In the genomic region with DNA sequence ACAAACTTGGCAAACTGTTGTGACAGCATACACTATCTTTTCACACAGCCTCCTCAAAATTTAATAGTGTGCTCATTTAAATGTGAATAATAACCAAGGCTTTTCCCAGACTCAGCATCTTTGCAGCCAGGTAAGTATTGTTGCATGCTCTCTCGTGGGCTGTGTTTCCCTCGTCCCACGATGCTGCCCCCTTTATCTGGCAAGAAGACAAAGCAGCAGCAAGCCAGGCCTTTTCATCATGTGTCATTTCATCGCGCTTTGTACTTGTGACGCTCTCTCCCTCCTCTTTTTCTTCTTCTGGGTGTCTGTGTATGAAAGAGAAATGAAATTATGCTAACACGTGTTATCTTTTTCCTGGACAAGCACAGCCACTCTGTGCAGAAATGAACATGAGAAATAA, we compare ENCODE assay signal across 26 mouse cellular contexts.
A peak's percentile ranks its signal among the peaks of the same experiment; 100 is the strongest.
DNase-seq lines count a peak whose midpoint lies in the region; ATAC-seq and TF ChIP-seq lines count a peak whose summit lies in the region.
"Had no signal": no experiment of that assay in that cellular context is flagged by ENCODE, and none has a peak within 500 bp of the region (broad histone marks: within the 10 kb centered on the region; RNA-seq: fewer than 3 reads in every experiment).

No protein-coding gene starts in this region.

- no peak overlapping the region for H3K4me3 ChIP-seq in forebrain, embryonic 16.5 days (replicated peaks; ENCODE audit: low read length)
- H3K4me3 ChIP-seq in forebrain, embryonic 12.5 days (replicated peaks), result no peak overlapping the region
- no peak overlapping the region for H3K4me3 ChIP-seq in hindbrain, embryonic 15.5 days
- no peak overlapping the region for H3K4me3 ChIP-seq in hindbrain, embryonic 10.5 days
- no peak overlapping the region for H3K4me3 ChIP-seq in midbrain, embryonic 15.5 days
- H3K4me3 ChIP-seq: embryonic facial prominence, embryonic 15.5 days; heart, adult 2 months; intestine, embryonic 15.5 days; limb, embryonic 10.5 days; liver, embryonic 15.5 days; lung, embryonic 15.5 days; megakaryocyte, embryonic 14.5 days; neural tube, embryonic 12.5 days had no signal

- TF ChIP-seq POLR2A in brain, embryonic 14.5 days (IDR thresholded peaks at IDR 0.05; ENCODE audit: borderline replicate concordance, extremely low read depth, insufficient read depth, insufficient read length, poor library complexity, severe bottlenecking), result no peak

- no peak for DNase-seq in hindbrain, embryonic 10.5 days (ENCODE audit: low spot score)
- DNase-seq in brain, embryonic 14.5 days (ENCODE audit: low read depth), result peak; percentile 71
- no peak for DNase-seq in kidney, postnatal 36 days
- DNase-seq: adrenal gland, postnatal 25 days; cerebellum, adult 11 months; cerebellum, adult 9-11 months; gastrocnemius, postnatal 25 days; heart, adult 2 months; heart, postnatal 36 days; kidney, postnatal 25 days; liver; lung, postnatal 36 days; retina, postnatal 1 day; thymus, postnatal 14 days had no signal

- H3K36me3 ChIP-seq in forebrain, embryonic 16.5 days (ENCODE audit: control insufficient read depth, insufficient read depth), result no peaks in the 10 kb centered on the region
- no peaks in the 10 kb centered on the region for H3K36me3 ChIP-seq in forebrain, embryonic 12.5 days (replicated peaks)
- no peaks in the 10 kb centered on the region for H3K36me3 ChIP-seq in hindbrain, embryonic 15.5 days
- no peaks in the 10 kb centered on the region for H3K36me3 ChIP-seq in hindbrain, embryonic 10.5 days
- H3K36me3 ChIP-seq in midbrain, embryonic 15.5 days (replicated peaks), result no peaks in the 10 kb centered on the region
- H3K36me3 ChIP-seq: embryonic facial prominence, embryonic 15.5 days; intestine, embryonic 15.5 days; limb, embryonic 10.5 days; liver, embryonic 15.5 days; lung, embryonic 15.5 days; neural tube, embryonic 12.5 days had no signal

- peak; percentile 22; the same call in 1 of the 2 replicates for ATAC-seq in forebrain, embryonic 16.5 days
- ATAC-seq in forebrain, embryonic 12.5 days (ENCODE audit: low FRiP score), result no peak
- peak; percentile 52; the same call in 1 of the 2 replicates for ATAC-seq in hindbrain, embryonic 15.5 days (ENCODE audit: low FRiP score, low read depth)
- peak; percentile 44; the same call in 1 of the 2 replicates for ATAC-seq in midbrain, embryonic 15.5 days (replicated peaks)
- ATAC-seq: CD4-positive, CD25-positive, alpha-beta regulatory T cell, adult 4 months; intestine, embryonic 15.5 days had no signal

- peaks cover 51% of the 10 kb centered on the region for H3K4me1 ChIP-seq in forebrain, embryonic 16.5 days (replicated peaks; ENCODE audit: control insufficient read depth, insufficient read depth, low read length)
- H3K4me1 ChIP-seq in forebrain, embryonic 12.5 days, result peaks cover 39% of the 10 kb centered on the region
- 0 out of 2 replicates have a peak, but pooled peaks cover 5% of the 10 kb centered on the region for H3K4me1 ChIP-seq in hindbrain, embryonic 15.5 days (replicated peaks)
- peaks cover 39% of the 10 kb centered on the region for H3K4me1 ChIP-seq in hindbrain, embryonic 10.5 days (replicated peaks)
- peaks cover 15% of the 10 kb centered on the region for H3K4me1 ChIP-seq in midbrain, embryonic 15.5 days
- H3K4me1 ChIP-seq: liver, embryonic 15.5 days; neural tube, embryonic 12.5 days had no signal

- peak overlapping the region; percentile 70 for H3K27ac ChIP-seq in forebrain, embryonic 16.5 days (ENCODE audit: low read length)
- H3K27ac ChIP-seq in forebrain, embryonic 12.5 days, result no peak overlapping the region
- 0 out of 2 replicates have a peak overlapping the region, but pooled peaks have one; percentile 22 for H3K27ac ChIP-seq in hindbrain, embryonic 15.5 days (replicated peaks)
- H3K27ac ChIP-seq in hindbrain, embryonic 10.5 days, result no peak overlapping the region
- peak overlapping the region; percentile 71 for H3K27ac ChIP-seq in midbrain, embryonic 15.5 days
- H3K27ac ChIP-seq: embryonic facial prominence, embryonic 15.5 days; heart, adult 2 months; intestine, embryonic 15.5 days; limb, embryonic 10.5 days; liver, embryonic 15.5 days; lung, embryonic 15.5 days; neural tube, embryonic 12.5 days had no signal

- H3K4me2 ChIP-seq in forebrain, embryonic 16.5 days (ENCODE audit: low read length), result no peak overlapping the region
- no peak overlapping the region for H3K4me2 ChIP-seq in forebrain, embryonic 12.5 days
- no peak overlapping the region for H3K4me2 ChIP-seq in hindbrain, embryonic 15.5 days
- no peak overlapping the region for H3K4me2 ChIP-seq in midbrain, embryonic 15.5 days
- H3K4me2 ChIP-seq: embryonic facial prominence, embryonic 15.5 days; intestine, embryonic 15.5 days; liver, embryonic 15.5 days; lung, embryonic 15.5 days; neural tube, embryonic 12.5 days had no signal

- 15% methylated on average over 7 of the region's 7 CpGs for WGBS in forebrain, embryonic 16.5 days
- WGBS in forebrain, embryonic 12.5 days, result 46% methylated on average over 7 of the region's 7 CpGs
- 27% methylated on average over 7 of the region's 7 CpGs for WGBS in hindbrain, embryonic 15.5 days
- 70% methylated on average over 7 of the region's 7 CpGs for WGBS in hindbrain, embryonic 10.5 days
- 30% methylated on average over 7 of the region's 7 CpGs for WGBS in midbrain, embryonic 15.5 days

- no peak overlapping the region for H3K9ac ChIP-seq in forebrain, embryonic 16.5 days (replicated peaks; ENCODE audit: low read depth, low read length)
- no peak overlapping the region for H3K9ac ChIP-seq in forebrain, embryonic 12.5 days
- H3K9ac ChIP-seq in hindbrain, embryonic 15.5 days, result no peak overlapping the region
- no peak overlapping the region for H3K9ac ChIP-seq in midbrain, embryonic 15.5 days
- H3K9ac ChIP-seq: embryonic facial prominence, embryonic 15.5 days; intestine, embryonic 15.5 days; liver, embryonic 15.5 days; lung, embryonic 15.5 days; neural tube, embryonic 12.5 days had no signal

- TF ChIP-seq CTCF in brain, embryonic 14.5 days (IDR thresholded peaks at IDR 0.05; ENCODE audit: borderline replicate concordance, extremely low read depth, insufficient read depth, insufficient read length), result no peak

- H3K9me3 ChIP-seq in forebrain, embryonic 16.5 days (ENCODE audit: control insufficient read depth, low read length), result no peaks in the 10 kb centered on the region
- H3K9me3 ChIP-seq in forebrain, embryonic 12.5 days, result no peaks in the 10 kb centered on the region
- H3K9me3 ChIP-seq in hindbrain, embryonic 15.5 days, result no peaks in the 10 kb centered on the region
- no peaks in the 10 kb centered on the region for H3K9me3 ChIP-seq in hindbrain, embryonic 10.5 days
- no peaks in the 10 kb centered on the region for H3K9me3 ChIP-seq in midbrain, embryonic 15.5 days
- H3K9me3 ChIP-seq: embryonic facial prominence, embryonic 15.5 days; intestine, embryonic 15.5 days; limb, embryonic 10.5 days; liver, embryonic 15.5 days; lung, embryonic 15.5 days; megakaryocyte, embryonic 14.5 days; neural tube, embryonic 12.5 days had no signal

- no peaks in the 10 kb centered on the region for H3K27me3 ChIP-seq in forebrain, embryonic 16.5 days (replicated peaks; ENCODE audit: control insufficient read depth, insufficient read depth, low read length)
- no peaks in the 10 kb centered on the region for H3K27me3 ChIP-seq in forebrain, embryonic 12.5 days
- no peaks in the 10 kb centered on the region for H3K27me3 ChIP-seq in hindbrain, embryonic 15.5 days
- no peaks in the 10 kb centered on the region for H3K27me3 ChIP-seq in hindbrain, embryonic 10.5 days (ENCODE audit: insufficient read depth, poor library complexity, severe bottlenecking)
- H3K27me3 ChIP-seq in midbrain, embryonic 15.5 days (replicated peaks), result no peaks in the 10 kb centered on the region
- H3K27me3 ChIP-seq: embryonic facial prominence, embryonic 15.5 days; intestine, embryonic 15.5 days; liver, embryonic 15.5 days; lung, embryonic 15.5 days; megakaryocyte, embryonic 14.5 days; neural tube, embryonic 12.5 days had no signal

Comparison
In these comparisons a context has a peak if more than half of its experiments do, and no peak if none do; other contexts are left out.
1. H3K27ac ChIP-seq: peak in forebrain, embryonic 16.5 days (single experiment), hindbrain, embryonic 15.5 days (single experiment) and midbrain, embryonic 15.5 days (single experiment); none in forebrain, embryonic 12.5 days (single experiment) and hindbrain, embryonic 10.5 days (single experiment).